Mouse (Mus musculus): Measurements from ENCODE around the gene 2010111I01Rik.
A peak's percentile ranks its signal among the peaks of the same experiment; 100 is the strongest.
"Not testable (repeated sequence)": the region's sequence is repeated elsewhere in the genome, so short reads cannot be mapped to it uniquely, and the experiment has no call there.

2010111I01Rik gene

GRCm38 (mm10) chr13:63291016-63291415 lies 326.3 kb downstream of the 2010111I01Rik start:
- DNase-seq (ENCODE audit: low spot score) = no peak

GRCm38 (mm10) chr13:63293647-63294046 lies 329.0 kb downstream of the 2010111I01Rik start:
- no peak for DNase-seq (ENCODE audit: low spot score)

- peak; percentile 70 for DNase-seq (ENCODE audit: low spot score)
These were observed 329.9 kb downstream of the 2010111I01Rik start for GRCm38 (mm10) chr13:63294359-63295193.

- no peak for DNase-seq (ENCODE audit: low spot score)
These were observed 331.6 kb downstream of the 2010111I01Rik start for GRCm38 (mm10) chr13:63296300-63296699.

GRCm38 (mm10) chr13:63297003-63297402 lies 332.3 kb downstream of the 2010111I01Rik start:
- no peak for DNase-seq (ENCODE audit: low spot score)

- DNase-seq (ENCODE audit: low spot score) = no peak
These were observed 333.2 kb downstream of the 2010111I01Rik start for GRCm38 (mm10) chr13:63297933-63298332.

GRCm38 (mm10) chr13:63298931-63299330 lies 334.2 kb downstream of the 2010111I01Rik start:
- no peak for DNase-seq (ENCODE audit: low spot score)

GRCm38 (mm10) chr13:63300929-63301328 lies 336.2 kb downstream of the 2010111I01Rik start:
- no peak for DNase-seq (ENCODE audit: low spot score)

GRCm38 (mm10) chr13:63301764-63302209 lies 337.1 kb downstream of the 2010111I01Rik start:
- no peak for DNase-seq (ENCODE audit: low spot score)

- no peak for DNase-seq (ENCODE audit: low spot score)
These were observed 337.7 kb downstream of the 2010111I01Rik start for GRCm38 (mm10) chr13:63302381-63302780.

- no peak for DNase-seq (ENCODE audit: low spot score)
These were observed 339.6 kb downstream of the 2010111I01Rik start for GRCm38 (mm10) chr13:63304124-63304792.

GRCm38 (mm10) chr13:63304799-63305159 lies 340.1 kb downstream of the 2010111I01Rik start:
- peak; percentile 35 for DNase-seq (ENCODE audit: low spot score)

GRCm38 (mm10) chr13:63305160-63306011 lies 340.7 kb downstream of the 2010111I01Rik start:
- peak; percentile 46 for DNase-seq (ENCODE audit: low spot score)

GRCm38 (mm10) chr13:63306768-63307167 lies 342.1 kb downstream of the 2010111I01Rik start:
- DNase-seq (ENCODE audit: low spot score) = no peak

- DNase-seq (ENCODE audit: low spot score) = no peak
These were observed 344.9 kb downstream of the 2010111I01Rik start for GRCm38 (mm10) chr13:63309563-63309962.

- DNase-seq (ENCODE audit: low spot score) = no peak
These were observed 346.5 kb downstream of the 2010111I01Rik start for GRCm38 (mm10) chr13:63311156-63311555.

GRCm38 (mm10) chr13:63313247-63313646 lies 348.6 kb downstream of the 2010111I01Rik start:
- DNase-seq (ENCODE audit: low spot score) = no peak

GRCm38 (mm10) chr13:63313748-63314607 lies 349.3 kb downstream of the 2010111I01Rik start:
- DNase-seq (ENCODE audit: low spot score) = no peak

- no peak for DNase-seq (ENCODE audit: low spot score)
These were observed 349.9 kb downstream of the 2010111I01Rik start for GRCm38 (mm10) chr13:63314608-63314920.

GRCm38 (mm10) chr13:63315111-63315510 lies 350.4 kb downstream of the 2010111I01Rik start:
- DNase-seq (ENCODE audit: low spot score) = not testable (repeated sequence)

- DNase-seq (ENCODE audit: low spot score) = no peak
These were observed 351.1 kb downstream of the 2010111I01Rik start for GRCm38 (mm10) chr13:63315777-63316176.
